Mouse (Mus musculus): ENCODE measurements around the gene Gm42674. TPM values are rescaled to one million over a fixed set of nuclear protein-coding genes. Genes with fewer than 3 reads are reported as not detected.

Gm42674 gene
- not detected in 2 replicates for total RNA-seq (2023)

GRCm38 (mm10) chr3:90601486-90602110 is at the start of gene Gm42674:
Gene Gm42674, plus strand, starts transcription at chr3:90601904.

GRCm38 (mm10) chr3:90560008-90560628 is 41.6 kb upstream of the Gm42674 start, which contains the start of gene S100a3:
Gene S100a3, plus strand, starts transcription at chr3:90560578.

GRCm38 (mm10) chr3:90589947-90590346 is 11.8 kb upstream of the Gm42674 start, which contains the start of gene S100a2:
Gene S100a2, plus strand, starts transcription at chr3:90590247.

GRCm38 (mm10) chr3:90603623-90604022 is 1.9 kb downstream of the Gm42674 start, which contains the start of gene S100a4:
Gene S100a4, plus strand, starts transcription at chr3:90603771.

GRCm38 (mm10) chr3:90608223-90608622 is 6.5 kb downstream of the Gm42674 start, which contains the start of gene S100a5:
Gene S100a5, plus strand, starts transcription at chr3:90608523.

GRCm38 (mm10) chr3:90612728-90613291 is 11.1 kb downstream of the Gm42674 start, which contains the start of gene S100a6:
Gene S100a6, plus strand, starts transcription at chr3:90612882.

GRCm38 (mm10) chr3:90653717-90654116 is 52.0 kb downstream of the Gm42674 start, which contains the start of gene S100a7a:
Gene S100a7a, plus strand, starts transcription at chr3:90654017.

Other genes with a start within 250 kb of the Gm42674 start
- 0.50 and 0.76 TPM in 2 replicates for gene Slc27a3, start 212.0 kb upstream of the Gm42674 start, total RNA-seq (2023)
- gene Ints3, start 168.3 kb upstream of the Gm42674 start, total RNA-seq (2023), result 40.4 and 44.8 TPM in 2 replicates
- gene Npr1, start 136.0 kb upstream of the Gm42674 start, total RNA-seq (2023), result 0.69 TPM in 1 of 2 replicates, not detected in the other
- 56.3 and 69.0 TPM in 2 replicates for gene Ilf2, start 125.8 kb upstream of the Gm42674 start, total RNA-seq (2023)
- 31.8 and 36.7 TPM in 2 replicates for gene Snapin, start 110.9 kb upstream of the Gm42674 start, total RNA-seq (2023)
- 84.3 and 109 TPM in 2 replicates for gene Chtop, start 92.4 kb upstream of the Gm42674 start, total RNA-seq (2023)
- gene S100a1, start 87.5 kb upstream of the Gm42674 start, total RNA-seq (2023), result 15.8 and 19.3 TPM in 2 replicates
- 35.7 and 46.4 TPM in 2 replicates for gene S100a13, start 87.5 kb upstream of the Gm42674 start, total RNA-seq (2023)
- not detected in 2 replicates for gene S100a14, start 75.0 kb upstream of the Gm42674 start, total RNA-seq (2023)
- gene S100a16, start 64.7 kb upstream of the Gm42674 start, total RNA-seq (2023), result not detected in 2 replicates
- gene S100a3, start 41.3 kb upstream of the Gm42674 start, total RNA-seq (2023), result 7.2 and 9.0 TPM in 2 replicates
- gene S100a2, start 11.7 kb upstream of the Gm42674 start, total RNA-seq (2023), result 4.0 TPM in 1 of 2 replicates, not detected in the other
- gene S100a4, start 1.9 kb downstream of the Gm42674 start, total RNA-seq (2023), result 255 and 265 TPM in 2 replicates
- 1.8 TPM in 1 of 2 replicates, not detected in the other for gene S100a5, start 6.6 kb downstream of the Gm42674 start, total RNA-seq (2023)
- 1,586 and 1,659 TPM in 2 replicates for gene S100a6, start 11.0 kb downstream of the Gm42674 start, total RNA-seq (2023)
- 1.6 and 1.7 TPM in 2 replicates for gene S100a7a, start 52.1 kb downstream of the Gm42674 start, total RNA-seq (2023)
- gene S100a8, start 67.1 kb downstream of the Gm42674 start, total RNA-seq (2023), result 28,077 and 51,899 TPM in 2 replicates
- gene S100a9, start 93.8 kb downstream of the Gm42674 start, total RNA-seq (2023), result 41,670 and 63,036 TPM in 2 replicates
- 1.2 and 1.7 TPM in 2 replicates for gene Pglyrp4, start 125.0 kb downstream of the Gm42674 start, total RNA-seq (2023)
- gene Gm5849, start 176.0 kb downstream of the Gm42674 start, total RNA-seq (2023), result not detected in 2 replicates